Mouse (Mus musculus): ENCODE measurements at regions not wholly inside any gene's neighbourhood (a gene's known extent, or its start where the extent isn't known, plus 50 kb on each side); places are given as distances from the start of the nearest gene placed in this dataset.

DNA sequence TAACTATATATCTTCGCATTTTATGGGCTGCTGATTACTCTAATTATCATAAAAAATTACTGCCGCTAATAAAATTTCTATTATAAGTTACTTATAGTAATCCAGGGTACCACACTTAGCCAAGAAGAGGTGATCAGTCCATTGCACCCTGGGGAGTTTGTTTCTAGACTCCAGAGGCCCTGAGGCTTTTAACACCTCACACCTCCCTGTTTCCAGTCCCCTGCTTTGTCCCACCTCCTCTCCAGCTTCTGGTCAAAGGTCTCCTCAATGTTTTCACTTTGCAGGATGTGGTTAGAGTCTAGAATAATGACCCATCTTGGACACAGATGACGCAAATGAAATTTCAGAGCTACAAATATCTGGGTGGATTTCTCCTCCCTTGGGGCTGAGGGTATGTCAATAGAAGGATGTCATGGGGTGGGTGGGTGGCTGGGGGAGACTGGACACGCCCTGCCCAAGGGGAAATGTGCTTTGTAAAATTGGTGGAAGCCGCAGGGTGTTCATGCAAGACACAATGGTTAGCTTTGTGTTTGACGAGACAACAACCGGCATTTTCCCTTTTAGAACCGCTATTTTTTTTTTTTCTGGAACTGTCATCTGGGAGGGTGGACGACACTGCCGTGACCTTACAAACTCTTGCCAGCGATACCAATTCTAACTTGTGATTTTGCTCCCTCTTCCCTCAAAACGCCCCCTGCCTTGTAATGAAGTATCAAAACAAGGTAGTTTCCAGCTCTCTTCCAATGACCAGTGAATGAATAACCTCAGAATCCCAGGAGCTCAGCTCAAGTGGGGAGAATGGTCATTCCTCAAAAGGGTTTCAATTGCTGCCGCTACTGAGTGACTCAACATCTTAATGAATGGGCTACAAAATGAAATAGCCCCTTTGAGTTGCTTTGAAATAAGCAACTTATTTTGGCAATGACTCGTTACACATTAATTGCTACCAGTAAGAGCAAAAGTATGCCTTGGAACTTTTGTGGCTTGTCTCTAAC, 207.0 kb upstream of the Irx3 start:
- no peaks in the 10 kb centered on the region for H3K36me3 ChIP-seq (ENCODE audit: control insufficient read depth, insufficient read depth)
- no peak overlapping the region for H3K4me3 ChIP-seq
- H3K27me3 ChIP-seq (ENCODE audit: control insufficient read depth, insufficient read depth, insufficient read length) = no peaks in the 10 kb centered on the region
- no peak overlapping the region for H3ac ChIP-seq (ENCODE audit: control insufficient read depth, insufficient read length)
- TF ChIP-seq POLR2AphosphoS2 (IDR thresholded peaks at IDR 0.05; ENCODE audit: insufficient read length, low read depth) = no peak
- peak; percentile 35; the same call in 1 of the 2 replicates for TF ChIP-seq CEBPB (IDR thresholded peaks at IDR 0.05; ENCODE audit: insufficient read depth, poor library complexity, severe bottlenecking)
- peak overlapping the region; percentile 87 for H3K4me2 ChIP-seq (ENCODE audit: low read depth)
- no peaks in the 10 kb centered on the region for H3K79me2 ChIP-seq (ENCODE audit: control insufficient read depth, insufficient read depth)

DNA sequence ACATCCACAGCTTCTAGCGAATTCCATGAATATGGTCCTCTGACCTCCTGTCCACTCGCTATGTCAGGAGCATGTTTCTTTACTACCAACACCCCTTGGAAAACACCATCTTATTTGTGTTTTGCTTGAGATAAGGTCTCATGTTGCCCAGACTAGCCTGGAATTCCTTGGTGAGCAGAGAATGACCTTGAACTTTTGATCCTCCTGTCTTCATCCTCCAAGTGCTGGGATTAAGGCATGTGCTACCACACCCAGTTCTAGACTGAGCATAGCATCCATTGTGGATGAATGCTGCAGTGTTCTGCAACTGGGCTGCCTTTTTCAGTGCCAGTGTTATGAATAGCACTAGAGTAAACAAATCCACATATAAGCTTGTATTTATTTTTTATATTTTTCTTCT, 203.2 kb upstream of the Irx3 start:
- no peak overlapping the region for H3ac ChIP-seq (ENCODE audit: control insufficient read depth, insufficient read length)
- H3K4me3 ChIP-seq = no peak overlapping the region
- H3K36me3 ChIP-seq (ENCODE audit: control insufficient read depth, insufficient read depth) = no peaks in the 10 kb centered on the region
- no peaks in the 10 kb centered on the region for H3K27me3 ChIP-seq (ENCODE audit: control insufficient read depth, insufficient read depth, insufficient read length)
- H3K4me2 ChIP-seq (ENCODE audit: low read depth) = no peak overlapping the region
- no peaks in the 10 kb centered on the region for H3K79me2 ChIP-seq (ENCODE audit: control insufficient read depth, insufficient read depth)
- TF ChIP-seq MYOG (IDR thresholded peaks at IDR 0.05; ENCODE audit: control insufficient read depth in 1 of 3, insufficient read depth in 1 of 3, insufficient read length in 2 of 3, low read depth in 2 of 3) = no peak
- no peak for TF ChIP-seq MAX (IDR thresholded peaks at IDR 0.05; ENCODE audit: low read depth)
- no peak for TF ChIP-seq REST (IDR thresholded peaks at IDR 0.05; ENCODE audit: insufficient read depth, insufficient read length)
- TF ChIP-seq E2F4 (IDR thresholded peaks at IDR 0.05; ENCODE audit: insufficient read depth) = no peak
- TF ChIP-seq SRF (IDR thresholded peaks at IDR 0.05; ENCODE audit: control insufficient read depth, insufficient read length, low read depth) = no peak
- TF ChIP-seq MYOD1 (IDR thresholded peaks at IDR 0.05; ENCODE audit: control insufficient read depth in 1 of 3, insufficient read length in 2 of 3, low read depth in 2 of 3) = no peak
- TF ChIP-seq TCF3 (IDR thresholded peaks at IDR 0.05; ENCODE audit: insufficient read length, low read depth) = no peak
- TF ChIP-seq TCF12 (IDR thresholded peaks at IDR 0.05; ENCODE audit: insufficient read depth, poor library complexity, severe bottlenecking) = no peak
- TF ChIP-seq CEBPB (IDR thresholded peaks at IDR 0.05; ENCODE audit: insufficient read depth, poor library complexity, severe bottlenecking) = no peak
- no peak for TF ChIP-seq POLR2A (IDR thresholded peaks at IDR 0.05; ENCODE audit: insufficient read length, low read depth)
- no peak for TF ChIP-seq POLR2AphosphoS2 (IDR thresholded peaks at IDR 0.05; ENCODE audit: insufficient read length, low read depth)
- no peak for TF ChIP-seq USF1 (IDR thresholded peaks at IDR 0.05; ENCODE audit: low read depth)

DNA sequence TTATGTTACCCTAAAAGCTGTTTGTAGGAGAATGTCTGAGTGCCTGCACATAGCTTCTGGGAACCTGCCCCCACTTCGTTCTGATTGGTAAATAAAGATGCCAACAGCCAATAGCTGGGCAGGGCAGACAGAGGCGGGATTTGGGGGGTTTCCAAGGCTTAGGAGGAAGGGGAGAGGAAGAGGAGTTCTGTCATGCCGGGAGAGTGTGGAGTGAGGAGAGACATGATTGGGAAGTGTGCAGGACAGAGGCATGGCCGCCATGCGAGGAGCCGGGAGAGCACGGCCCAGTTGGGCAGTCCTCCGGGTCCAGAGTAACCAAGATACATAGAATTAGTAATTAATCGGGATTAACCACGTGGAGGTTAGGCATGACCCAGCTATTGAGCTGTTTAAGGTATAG, 202.7 kb upstream of the Irx3 start:
- TF ChIP-seq MAX (IDR thresholded peaks at IDR 0.05; ENCODE audit: low read depth) = no peak
- no peak for TF ChIP-seq E2F4 (IDR thresholded peaks at IDR 0.05; ENCODE audit: insufficient read depth)
- no peak for TF ChIP-seq REST (IDR thresholded peaks at IDR 0.05; ENCODE audit: insufficient read depth, insufficient read length)
- TF ChIP-seq CEBPB (IDR thresholded peaks at IDR 0.05; ENCODE audit: insufficient read depth, poor library complexity, severe bottlenecking) = no peak
- TF ChIP-seq TCF3 (IDR thresholded peaks at IDR 0.05; ENCODE audit: insufficient read length, low read depth) = no peak
- no peak for TF ChIP-seq MYOG (IDR thresholded peaks at IDR 0.05; ENCODE audit: control insufficient read depth in 1 of 3, insufficient read depth in 1 of 3, insufficient read length in 2 of 3, low read depth in 2 of 3)
- no peak for TF ChIP-seq POLR2AphosphoS2 (IDR thresholded peaks at IDR 0.05; ENCODE audit: insufficient read length, low read depth)
- TF ChIP-seq USF1 (IDR thresholded peaks at IDR 0.05; ENCODE audit: low read depth) = no peak
- no peak for TF ChIP-seq POLR2A (IDR thresholded peaks at IDR 0.05; ENCODE audit: insufficient read length, low read depth)
- TF ChIP-seq TCF12 (IDR thresholded peaks at IDR 0.05; ENCODE audit: insufficient read depth, poor library complexity, severe bottlenecking) = no peak
- no peak for TF ChIP-seq SRF (IDR thresholded peaks at IDR 0.05; ENCODE audit: control insufficient read depth, insufficient read length, low read depth)
- TF ChIP-seq MYOD1 (IDR thresholded peaks at IDR 0.05; ENCODE audit: control insufficient read depth in 1 of 3, insufficient read length in 2 of 3, low read depth in 2 of 3) = no peak
- H3K27me3 ChIP-seq (ENCODE audit: control insufficient read depth, insufficient read depth, insufficient read length) = no peaks in the 10 kb centered on the region
- H3K79me2 ChIP-seq (ENCODE audit: control insufficient read depth, insufficient read depth) = no peaks in the 10 kb centered on the region
- H3K4me2 ChIP-seq (ENCODE audit: low read depth) = no peak overlapping the region
- no peak overlapping the region for H3ac ChIP-seq (ENCODE audit: control insufficient read depth, insufficient read length)
- H3K36me3 ChIP-seq (ENCODE audit: control insufficient read depth, insufficient read depth) = no peaks in the 10 kb centered on the region
- no peak overlapping the region for H3K4me3 ChIP-seq

DNA sequence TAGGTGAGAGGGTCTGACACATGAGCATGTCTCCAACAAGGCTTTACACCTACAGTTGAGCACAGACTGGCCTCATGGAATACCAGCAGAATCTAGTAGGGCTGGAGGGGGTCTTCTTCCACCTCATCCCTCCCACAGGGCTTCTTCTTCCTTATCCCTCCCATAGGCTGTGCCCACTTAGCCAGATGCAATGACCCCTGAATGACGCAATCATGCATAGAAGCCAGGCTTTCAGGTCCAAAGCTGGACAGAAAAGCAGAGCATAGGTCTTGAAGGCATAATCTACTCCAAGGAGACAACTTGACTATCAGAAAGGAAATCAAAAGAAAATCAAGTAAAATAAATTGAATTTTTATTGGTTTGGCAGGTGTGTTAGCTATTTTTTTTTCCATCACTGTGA, 198.5 kb upstream of the Irx3 start:
- no peak overlapping the region for H3ac ChIP-seq (ENCODE audit: control insufficient read depth, insufficient read length)
- no peaks in the 10 kb centered on the region for H3K79me2 ChIP-seq (ENCODE audit: control insufficient read depth, insufficient read depth)
- no peaks in the 10 kb centered on the region for H3K36me3 ChIP-seq (ENCODE audit: control insufficient read depth, insufficient read depth)
- no peak overlapping the region for H3K4me3 ChIP-seq
- H3K4me2 ChIP-seq (ENCODE audit: low read depth) = peak overlapping the region; percentile 10
- TF ChIP-seq CEBPB (IDR thresholded peaks at IDR 0.05; ENCODE audit: insufficient read depth, poor library complexity, severe bottlenecking) (peak; percentile 61), TCF12 (IDR thresholded peaks at IDR 0.05; ENCODE audit: insufficient read depth, poor library complexity, severe bottlenecking) (no peak), POLR2AphosphoS2 (IDR thresholded peaks at IDR 0.05; ENCODE audit: insufficient read length, low read depth) (no peak), MYOG (IDR thresholded peaks at IDR 0.05; ENCODE audit: control insufficient read depth in 1 of 3, insufficient read depth in 1 of 3, insufficient read length in 2 of 3, low read depth in 2 of 3) (no peak), E2F4 (IDR thresholded peaks at IDR 0.05; ENCODE audit: insufficient read depth) (no peak)
- H3K27me3 ChIP-seq (ENCODE audit: control insufficient read depth, insufficient read depth, insufficient read length) = no peaks in the 10 kb centered on the region

DNA sequence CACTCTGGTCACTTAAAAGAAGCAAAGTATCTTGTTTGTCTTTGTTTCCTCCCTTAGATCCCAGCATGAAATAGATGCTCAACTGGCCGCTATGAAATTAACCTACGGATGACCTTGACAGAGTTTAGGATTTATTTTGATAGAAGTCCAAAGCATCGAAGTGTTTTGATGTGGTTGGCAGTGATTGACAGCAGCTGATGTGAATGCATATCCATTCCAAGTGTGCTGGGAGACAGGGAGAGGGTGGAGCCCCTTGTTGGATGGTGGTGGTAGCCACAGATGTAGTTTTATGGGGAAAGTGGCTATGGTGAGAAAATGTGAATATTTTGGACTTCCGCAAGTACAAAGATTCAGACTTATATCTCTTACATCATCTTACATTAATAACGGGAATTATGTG, 197.8 kb upstream of the Irx3 start:
- H3K27me3 ChIP-seq (ENCODE audit: control insufficient read depth, insufficient read depth, insufficient read length) = no peaks in the 10 kb centered on the region
- no peaks in the 10 kb centered on the region for H3K36me3 ChIP-seq (ENCODE audit: control insufficient read depth, insufficient read depth)
- no peak overlapping the region for H3K4me2 ChIP-seq (ENCODE audit: low read depth)
- no peaks in the 10 kb centered on the region for H3K79me2 ChIP-seq (ENCODE audit: control insufficient read depth, insufficient read depth)
- H3K4me3 ChIP-seq = no peak overlapping the region
- no peak overlapping the region for H3ac ChIP-seq (ENCODE audit: control insufficient read depth, insufficient read length)
- no peak for TF ChIP-seq E2F4 (IDR thresholded peaks at IDR 0.05; ENCODE audit: insufficient read depth)
- TF ChIP-seq MYOD1 (IDR thresholded peaks at IDR 0.05; ENCODE audit: control insufficient read depth in 1 of 3, insufficient read length in 2 of 3, low read depth in 2 of 3) = peak in 2 of 3 experiments; percentile 94 to 98
- peak; percentile 70 for TF ChIP-seq TCF12 (IDR thresholded peaks at IDR 0.05; ENCODE audit: insufficient read depth, poor library complexity, severe bottlenecking)
- peak; percentile 23 for TF ChIP-seq TCF3 (IDR thresholded peaks at IDR 0.05; ENCODE audit: insufficient read length, low read depth)
